Mouse (Mus musculus): ENCODE measurements around the gene Cdc42bpg. TPM values are rescaled to one million over a fixed set of nuclear protein-coding genes. Genes with fewer than 3 reads are reported as not detected.

Cdc42bpg gene
- total RNA-seq, 2 experiments from 2014 or later: 2.7 to 2.9 TPM

DNA sequence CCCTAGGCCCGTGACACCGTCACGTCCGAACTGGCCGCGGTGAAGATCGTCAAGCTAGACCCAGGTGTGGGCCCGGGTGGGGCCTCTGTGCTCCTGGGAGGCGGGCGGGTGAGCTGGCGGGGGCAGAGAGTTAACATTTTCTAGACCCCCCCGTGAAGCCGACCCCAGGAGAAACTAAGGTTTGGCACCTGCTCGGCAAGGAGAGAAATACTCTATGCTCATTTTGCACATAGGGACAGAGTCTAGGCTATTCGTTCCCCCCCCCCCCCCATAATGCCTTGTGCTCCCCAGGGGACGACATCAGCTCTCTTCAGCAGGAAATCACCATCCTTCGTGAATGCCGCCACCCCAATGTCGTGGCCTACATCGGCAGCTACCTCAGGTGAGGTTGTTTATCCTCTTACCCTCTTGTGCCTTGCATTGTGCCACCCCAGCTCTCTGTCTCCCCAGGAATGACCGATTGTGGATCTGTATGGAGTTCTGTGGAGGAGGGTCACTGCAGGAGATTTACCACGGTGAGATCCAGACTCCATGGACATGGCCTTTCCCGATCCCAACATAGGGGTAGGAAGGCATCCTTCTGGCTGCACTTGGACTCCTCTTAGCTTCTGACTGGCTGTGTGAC is 35.3 kb downstream of the Cdc42bpg start:
- intact Hi-C loops (cut with DNase I): no loop called here
- DNase-seq (ENCODE audit: low spot score in 2 of 2): no peak

DNA sequence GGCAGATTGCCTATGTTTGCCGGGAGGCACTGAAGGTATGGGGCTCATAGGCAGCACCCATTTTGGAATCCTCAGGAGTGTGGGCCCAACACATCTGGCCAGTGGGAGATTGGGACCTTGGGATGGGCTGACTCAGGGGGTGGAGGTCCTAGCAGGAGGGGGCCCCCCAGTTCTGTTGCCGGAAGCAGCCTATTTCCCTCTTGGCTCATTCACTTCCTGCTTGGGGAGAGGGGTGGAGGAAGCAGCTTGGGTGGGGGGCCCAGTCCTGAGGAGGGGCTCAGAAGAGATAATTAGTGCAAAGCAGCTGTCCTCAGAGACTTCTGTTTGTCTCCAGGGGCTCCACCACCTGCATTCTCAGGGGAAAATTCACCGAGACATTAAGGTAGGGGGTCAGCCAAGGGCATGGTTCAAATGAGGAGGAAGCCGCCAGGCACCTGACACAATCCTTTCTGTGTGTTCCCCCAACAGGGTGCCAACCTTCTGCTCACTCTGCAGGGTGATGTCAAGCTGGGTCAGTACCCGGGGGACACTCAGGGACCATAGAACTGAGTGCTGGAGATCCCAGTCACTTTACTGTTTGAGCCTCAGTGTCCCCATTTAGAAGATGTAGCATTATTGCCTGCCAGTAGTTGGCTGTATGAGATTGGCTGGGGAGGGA is 36.1 kb downstream of the Cdc42bpg start:
- intact Hi-C loops (cut with DNase I): no loop called here

DNA sequence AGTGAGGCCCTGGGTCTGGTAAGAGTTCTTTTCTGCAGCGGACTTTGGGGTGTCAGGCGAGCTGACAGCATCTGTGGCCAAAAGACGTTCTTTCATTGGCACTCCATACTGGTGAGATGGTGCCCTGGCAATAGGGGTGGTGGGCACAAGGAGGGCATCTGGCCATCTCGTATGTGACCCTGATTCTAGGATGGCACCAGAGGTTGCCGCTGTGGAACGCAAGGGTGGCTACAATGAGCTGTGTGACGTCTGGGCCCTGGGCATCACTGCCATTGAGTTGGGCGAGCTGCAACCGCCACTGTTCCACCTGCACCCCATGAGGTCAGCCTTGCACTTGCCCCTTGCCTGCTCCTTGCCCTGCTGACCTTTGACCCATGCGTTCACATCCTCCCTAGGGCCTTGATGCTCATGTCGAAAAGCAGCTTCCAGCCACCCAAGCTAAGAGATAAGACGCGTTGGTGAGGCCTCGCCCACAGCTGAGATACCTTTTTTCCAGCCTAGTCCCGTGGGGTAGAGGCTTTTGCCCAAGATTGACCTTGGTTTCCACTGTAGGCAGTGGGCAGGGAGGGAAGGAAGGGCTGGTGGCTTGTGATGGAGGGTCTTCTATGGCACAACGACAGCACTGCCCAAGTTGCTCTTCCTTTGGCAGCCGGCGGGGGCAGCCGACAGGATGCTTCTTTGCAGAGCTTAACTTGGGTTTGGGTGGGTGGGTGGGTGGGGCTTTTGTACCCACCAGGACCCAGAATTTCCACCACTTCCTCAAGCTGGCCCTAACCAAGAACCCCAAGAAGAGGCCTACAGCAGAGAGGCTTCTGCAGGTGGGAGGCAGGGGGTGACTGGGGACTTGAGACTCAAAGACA is 37.0 kb downstream of the Cdc42bpg start:
- intact Hi-C loops (cut with DNase I): no loop called here

More for the DNA sequence above, 36.1 kb downstream of the Cdc42bpg start:
- DNase-seq (ENCODE audit: low spot score in 2 of 2): no peak

DNA sequence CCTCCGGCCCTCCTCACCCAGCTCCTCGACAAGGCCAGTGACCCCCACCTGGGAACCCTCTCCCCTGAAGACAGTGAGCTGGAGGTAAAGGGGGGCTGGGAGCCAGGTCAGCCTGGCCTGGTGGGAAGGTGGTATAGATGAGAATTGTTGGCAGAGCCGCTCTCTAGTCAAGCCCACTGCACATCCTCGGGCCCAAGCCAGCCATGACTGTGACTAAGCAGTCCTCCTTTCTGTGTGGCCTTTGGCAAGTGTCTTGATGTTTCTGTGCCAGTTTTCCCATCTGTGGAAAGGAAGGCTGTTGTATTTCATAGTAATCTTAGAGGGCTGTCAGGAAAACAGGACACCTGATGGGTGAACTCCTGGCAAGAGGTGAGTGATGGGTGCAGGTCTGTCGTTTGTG is 37.7 kb downstream of the Cdc42bpg start:
- intact Hi-C loops (cut with DNase I): no loop called here
- no peak for DNase-seq (ENCODE audit: low spot score in 2 of 2)

More for the DNA sequence above, 37.0 kb downstream of the Cdc42bpg start:
- no peak for DNase-seq (ENCODE audit: low spot score in 2 of 2)

DNA sequence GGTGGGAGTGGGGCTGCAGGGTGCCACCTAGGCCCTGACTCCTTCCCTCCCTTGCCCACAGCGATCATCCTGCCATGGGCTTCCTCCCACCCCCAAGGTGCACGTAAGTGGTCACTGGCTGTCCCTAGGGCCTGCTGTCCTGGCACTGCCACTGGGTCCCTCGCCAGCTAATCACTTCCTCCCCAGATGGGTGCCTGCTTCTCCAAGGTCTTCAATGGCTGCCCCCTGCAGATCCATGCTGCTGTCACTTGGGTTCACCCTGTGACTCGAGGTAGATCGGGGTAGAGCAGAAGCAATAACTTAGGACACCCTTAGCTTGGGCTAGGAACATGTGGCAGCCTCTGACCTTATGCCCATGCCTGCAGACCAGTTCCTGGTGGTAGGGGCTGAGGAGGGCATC is 39.8 kb downstream of the Cdc42bpg start:
- intact Hi-C loops (cut with DNase I): no loop called here
- no peak for DNase-seq (ENCODE audit: low spot score in 2 of 2)

DNA sequence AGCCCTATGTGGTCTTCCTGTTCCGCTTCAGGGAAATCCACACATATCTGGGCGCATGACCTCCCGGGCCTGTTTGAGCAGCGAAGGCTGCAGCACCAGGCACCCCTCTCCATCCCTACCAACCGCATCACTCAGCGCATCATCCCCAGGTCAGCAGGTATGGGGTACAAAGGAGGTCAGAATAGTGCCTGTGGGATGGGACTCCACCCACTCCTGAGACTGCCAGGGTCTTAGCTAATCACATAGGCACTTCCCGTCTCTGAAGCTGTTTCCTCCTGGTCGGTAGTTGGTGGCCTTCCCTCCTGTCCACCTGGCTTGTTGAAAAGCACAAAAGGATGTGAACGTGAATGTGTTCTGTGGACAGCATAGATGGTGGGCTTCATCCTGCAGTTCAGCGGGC is 40.4 kb downstream of the Cdc42bpg start:
- no peak for DNase-seq (ENCODE audit: low spot score in 2 of 2)
- intact Hi-C loops (cut with DNase I): no loop called here

DNA sequence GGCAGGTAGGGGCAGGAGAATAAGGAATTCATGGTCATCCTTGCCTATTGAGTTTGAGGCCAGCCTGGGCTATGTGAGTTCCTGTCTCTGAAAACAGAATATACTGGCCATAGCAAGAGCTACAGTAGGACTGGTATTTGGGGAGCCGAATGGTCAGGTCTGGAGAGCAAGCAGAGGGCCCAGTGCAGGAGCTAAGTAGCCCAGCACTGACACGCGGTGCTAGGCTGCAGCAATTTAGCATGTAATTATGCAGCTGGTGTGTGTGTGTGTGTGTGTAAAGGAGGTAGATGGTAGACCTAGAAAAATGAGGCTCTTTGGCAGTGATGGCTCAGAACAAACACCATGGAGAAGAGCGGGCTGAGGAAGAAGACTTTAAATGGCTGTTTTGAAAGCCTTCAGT is 41.4 kb downstream of the Cdc42bpg start:
- intact Hi-C loops (cut with DNase I): no loop called here
- no peak for DNase-seq (ENCODE audit: low spot score in 2 of 2)

DNA sequence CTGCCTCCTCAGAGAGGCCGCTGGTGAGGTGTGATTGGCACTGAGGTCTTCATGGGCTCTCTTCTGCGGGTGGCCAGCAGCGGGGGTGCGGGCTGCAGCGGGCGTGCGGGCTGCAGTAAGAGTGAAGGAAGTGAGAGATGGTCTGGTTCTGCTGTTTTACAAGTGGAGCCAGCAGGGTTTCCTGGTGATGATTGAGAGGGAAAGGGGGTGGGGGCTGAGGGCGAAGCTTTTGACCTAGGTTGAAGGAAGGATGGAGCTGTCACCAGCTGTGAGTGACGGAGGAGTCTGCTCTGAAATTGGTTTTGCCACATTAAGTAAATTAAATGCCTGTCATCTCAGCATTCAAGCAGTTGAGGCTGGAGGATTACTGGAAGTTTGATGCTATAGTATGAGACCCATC is 42.5 kb downstream of the Cdc42bpg start:
- DNase-seq (ENCODE audit: low spot score in 2 of 2): no peak
- intact Hi-C loops (cut with DNase I): no loop called here

- intact Hi-C loops (cut with DNase I): no loop called here
- peak in 1 of 2 experiments; percentile 4 for DNase-seq (ENCODE audit: low spot score in 2 of 2)
Observed at GRCm38 (mm10) chr19:6349215-6349983, 43.1 kb downstream of the Cdc42bpg start.

GRCm38 (mm10) chr19:6351431-6352106 is 45.3 kb downstream of the Cdc42bpg start:
- intact Hi-C loops (cut with DNase I): no loop called here
- DNase-seq (ENCODE audit: low spot score in 2 of 2): no peak

GRCm38 (mm10) chr19:6352107-6352505 is 45.9 kb downstream of the Cdc42bpg start:
- DNase-seq (ENCODE audit: low spot score in 2 of 2): no peak
- intact Hi-C loops (cut with DNase I): no loop called here

DNA sequence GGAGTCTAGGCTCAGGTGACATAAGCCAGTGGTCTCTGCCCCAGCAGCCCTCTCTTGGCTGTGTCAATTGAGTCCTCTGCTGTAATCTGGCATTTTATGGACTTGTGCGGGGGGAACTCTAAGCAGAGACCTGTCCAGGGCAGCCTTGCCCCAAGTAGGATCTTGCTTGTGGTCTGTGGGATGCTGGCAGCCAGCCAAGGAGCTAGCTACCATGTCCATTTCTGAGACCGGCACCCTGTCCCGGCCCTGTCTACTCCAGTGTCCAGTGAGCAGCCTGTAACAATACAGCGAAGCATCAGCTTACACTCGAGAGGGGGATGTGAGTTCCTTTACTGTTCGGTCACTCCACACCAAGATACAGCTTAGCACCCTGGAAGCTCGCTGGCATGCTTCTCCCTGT is 47.8 kb downstream of the Cdc42bpg start:
- DNase-seq (ENCODE audit: low spot score in 2 of 2): no peak
- intact Hi-C loops (cut with DNase I): no loop called here

DNA sequence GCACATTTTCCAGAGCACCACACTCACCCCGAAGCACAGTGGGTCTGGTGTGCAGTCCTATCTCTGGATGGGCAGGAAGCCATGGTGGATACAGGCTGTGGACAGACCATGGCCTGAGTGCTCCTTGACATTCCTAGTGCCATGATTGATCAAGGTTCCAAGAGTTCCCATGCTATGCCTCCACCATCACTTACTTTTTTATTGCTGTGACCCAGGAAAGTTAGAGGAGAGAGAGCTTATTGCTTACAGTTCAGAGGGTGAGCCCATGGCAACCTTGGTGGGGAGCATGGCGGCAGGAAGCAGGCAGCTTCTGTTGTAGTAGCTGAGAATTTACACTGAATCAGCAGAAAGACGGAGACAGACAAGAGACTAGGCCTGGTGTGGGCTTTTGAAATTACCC is 55.0 kb downstream of the Cdc42bpg start:
- no peak for DNase-seq (ENCODE audit: low spot score in 2 of 2)
- intact Hi-C loops (cut with DNase I): no loop called here

GRCm38 (mm10) chr19:6363091-6363410 is 56.8 kb downstream of the Cdc42bpg start:
- intact Hi-C loops (cut with DNase I): loop anchor here (2.0 kb wide), 1 partner anchor 28 kb away; the partner anchor contains the start of gene Men1
- no peak for DNase-seq (ENCODE audit: low spot score in 2 of 2)

- DNase-seq (ENCODE audit: low spot score in 2 of 2): peak; percentile 99 to 100
Observed at GRCm38 (mm10) chr19:6363411-6364240, 57.4 kb downstream of the Cdc42bpg start, which contains the start of gene Sf1. Sf1 (plus strand) TSS chr19:6363690.

GRCm38 (mm10) chr19:6364317-6364725 is 58.1 kb downstream of the Cdc42bpg start:
- intact Hi-C loops (cut with DNase I): no loop called here
- peak; percentile 90 to 94 for DNase-seq (ENCODE audit: low spot score in 2 of 2)

More at GRCm38 (mm10) chr19:6363411-6364240, 57.4 kb downstream of the Cdc42bpg start, which contains the start of gene Sf1:
- intact Hi-C loops (cut with DNase I): loop anchor here (2.0 kb wide), 1 partner anchor 29 kb away; the partner anchor contains the start of gene Men1

DNA sequence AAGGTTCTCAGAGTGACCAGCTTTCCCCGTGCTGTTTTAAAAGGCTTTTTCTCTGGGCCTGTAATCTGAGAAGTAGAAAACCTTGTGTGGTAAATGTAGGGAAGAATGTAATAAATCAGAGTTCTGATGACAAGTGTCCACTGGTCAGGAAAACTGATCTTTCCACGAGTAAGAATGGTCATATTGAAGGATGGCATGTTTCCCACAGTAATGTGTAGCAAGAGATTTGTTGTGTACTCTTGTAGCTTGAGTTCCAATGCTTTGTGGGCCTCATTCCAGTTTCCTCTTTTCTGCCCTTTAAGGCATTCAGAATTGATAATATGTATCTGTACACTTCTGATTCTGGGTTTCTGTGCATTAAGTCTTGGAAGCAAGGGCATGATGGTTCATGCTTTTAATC is 58.6 kb downstream of the Cdc42bpg start:
- no peak for DNase-seq (ENCODE audit: low spot score in 2 of 2)
- intact Hi-C loops (cut with DNase I): no loop called here

DNA sequence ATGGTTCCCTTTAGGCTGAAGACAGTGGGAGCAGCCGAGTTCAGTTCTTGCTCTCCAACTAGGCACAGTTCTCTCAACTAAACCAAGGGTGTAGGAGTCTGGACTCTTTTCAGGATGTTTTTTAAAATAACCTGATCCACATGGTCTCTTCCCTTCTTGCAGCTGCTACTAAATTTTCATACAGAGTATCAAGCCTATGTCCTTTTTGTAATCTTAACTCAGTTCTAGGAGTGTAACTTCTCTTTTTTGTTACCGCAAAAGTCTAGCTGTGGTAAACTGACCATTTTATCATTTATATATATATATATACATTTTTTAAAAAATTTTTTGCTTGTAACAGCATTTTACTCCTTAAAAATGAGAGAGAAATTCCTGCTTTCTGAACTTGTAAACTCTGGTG is 63.9 kb downstream of the Cdc42bpg start:
- DNase-seq (ENCODE audit: low spot score in 2 of 2): peak in 1 of 2 experiments; percentile 46
- intact Hi-C loops (cut with DNase I): loop anchor here (5.0 kb wide), 1 partner anchor 47 kb away; the partner anchor contains the start of gene Nrxn2

Data from left cerebral cortex, postnatal 25 days (tissue).